Comparison of ENCODE assay signal across 9 mouse cellular contexts in genomic region chr1:69656929-69657328, GRCm38 (mm10). TPM values are rescaled to one million over a fixed set of nuclear protein-coding genes. Genes with fewer than 3 reads are reported as not detected.
DNase-seq lines count a peak whose midpoint lies in the region; ATAC-seq and TF ChIP-seq lines count a peak whose summit lies in the region.
"Had no signal": no experiment of that assay in that cellular context is flagged by ENCODE, and none has a peak within 500 bp of the region (broad histone marks: within the 10 kb centered on the region; RNA-seq: fewer than 3 reads in every experiment).

No protein-coding gene starts in this region.

- H3K27ac ChIP-seq in heart, embryonic 14.5 days (replicated peaks in 1 of 2; ENCODE audit: control insufficient read depth in 1 of 2, insufficient read depth in 1 of 2, low read depth in 2 of 2, low read length in 2 of 2) = no peak overlapping the region; a peak in 1 of 4 replicates
- H3K27ac ChIP-seq in intestine, postnatal 0 days (ENCODE audit: low read depth, low read length) = no peak overlapping the region
- H3K27ac ChIP-seq in neural tube, embryonic 11.5 days (ENCODE audit: low read depth, low read length) = no peak overlapping the region

- H3K4me2 ChIP-seq in heart, embryonic 14.5 days (ENCODE audit: low read length) = peak overlapping the region; percentile 46
- H3K4me2 ChIP-seq in intestine, postnatal 0 days (replicated peaks; ENCODE audit: low read depth) = peak overlapping the region; percentile 32; the same call in 1 of the 2 replicates
- no peak overlapping the region for H3K4me2 ChIP-seq in neural tube, embryonic 11.5 days (ENCODE audit: low read depth)

- H3K4me3 ChIP-seq in heart, embryonic 14.5 days (ENCODE audit: control insufficient read depth in 1 of 2, insufficient read depth in 1 of 2, low read depth in 1 of 2, low read length in 2 of 2) = no peak overlapping the region
- H3K4me3 ChIP-seq in intestine, postnatal 0 days (ENCODE audit: low read depth, low read length) = no peak overlapping the region
- no peak overlapping the region for H3K4me3 ChIP-seq in neural tube, embryonic 11.5 days (ENCODE audit: low read depth, low read length)
- H3K4me3 ChIP-seq: erythroblast, embryonic 14.5 days had no signal

- no peak for ATAC-seq in heart, embryonic 14.5 days (ENCODE audit: insufficient number of reproducible peaks, insufficient read depth, low FRiP score, low read depth)
- ATAC-seq in intestine, postnatal 0 days = no peak
- no peak for ATAC-seq in neural tube, embryonic 11.5 days (ENCODE audit: insufficient read depth, low FRiP score, low TSS enrichment)

- H3K4me1 ChIP-seq in heart, embryonic 14.5 days (ENCODE audit: control insufficient read depth in 2 of 2, insufficient read depth in 2 of 2, low read length in 2 of 2) = peaks cover 6 to 8% of the 10 kb centered on the region in 2 experiments; a peak in 2 of 4 replicates
- 0 out of 2 replicates have a peak, but pooled peaks cover 5% of the 10 kb centered on the region for H3K4me1 ChIP-seq in intestine, postnatal 0 days (replicated peaks; ENCODE audit: control insufficient read depth, insufficient read depth, low read length)
- no peaks in the 10 kb centered on the region; the same call in 1 of the 2 replicates for H3K4me1 ChIP-seq in neural tube, embryonic 11.5 days (ENCODE audit: control insufficient read depth, insufficient read depth, low read length)

- no peaks in the 10 kb centered on the region for H3K9me3 ChIP-seq in heart, embryonic 14.5 days (ENCODE audit: control insufficient read depth, low read length)
- no peaks in the 10 kb centered on the region for H3K9me3 ChIP-seq in intestine, postnatal 0 days (ENCODE audit: control insufficient read depth)
- no peaks in the 10 kb centered on the region for H3K9me3 ChIP-seq in neural tube, embryonic 11.5 days (ENCODE audit: control insufficient read depth, low read length)

- H3K9ac ChIP-seq in heart, embryonic 14.5 days (ENCODE audit: low read length) = no peak overlapping the region
- H3K9ac ChIP-seq in intestine, postnatal 0 days (ENCODE audit: low read depth, low read length) = no peak overlapping the region
- H3K9ac ChIP-seq in neural tube, embryonic 11.5 days (ENCODE audit: low read length) = no peak overlapping the region

- no peak for TF ChIP-seq CTCF in intestine, postnatal 0 days (IDR thresholded peaks at IDR 0.05; ENCODE audit: low read depth)

- WGBS in heart, embryonic 14.5 days = 28% methylated on average over 16 of the region's 16 CpGs
- WGBS in intestine, postnatal 0 days = 33% methylated on average over 16 of the region's 16 CpGs
- 20% methylated on average over 16 of the region's 16 CpGs for WGBS in neural tube, embryonic 11.5 days

- H3K27me3 ChIP-seq in heart, embryonic 14.5 days (ENCODE audit: control insufficient read depth, insufficient read depth, low read length) = no peaks in the 10 kb centered on the region
- no peaks in the 10 kb centered on the region for H3K27me3 ChIP-seq in intestine, postnatal 0 days (replicated peaks; ENCODE audit: control insufficient read depth, insufficient read depth, low read length)
- no peaks in the 10 kb centered on the region for H3K27me3 ChIP-seq in neural tube, embryonic 11.5 days (ENCODE audit: control insufficient read depth, insufficient read depth, low read length)

- no peaks in the 10 kb centered on the region for H3K36me3 ChIP-seq in heart, embryonic 14.5 days (ENCODE audit: control insufficient read depth, insufficient read depth, low read length)
- H3K36me3 ChIP-seq in intestine, postnatal 0 days (ENCODE audit: control insufficient read depth, insufficient read depth) = no peaks in the 10 kb centered on the region
- no peaks in the 10 kb centered on the region for H3K36me3 ChIP-seq in neural tube, embryonic 11.5 days (ENCODE audit: control insufficient read depth, insufficient read depth, low read length)

- DNase-seq in heart, adult 9 months (ENCODE audit: low spot score in 2 of 2) = no peak
- peak; percentile 39 for DNase-seq in embryo, embryonic 11 days
- peak; percentile 38 for DNase-seq in neural tube, embryonic 11.5 days (ENCODE audit: low spot score)
- DNase-seq in spleen, postnatal 10 days (ENCODE audit: low spot score in 2 of 2) = no peak
- DNase-seq in cerebellum, adult 18-20 months = no peak
- no peak for DNase-seq in left cerebral cortex, adult 8-10 months (ENCODE audit: low spot score in 2 of 2)

RNA-seq across cellular contexts. Expression of gene Ikzf2, which starts 30.1 kb away (rescaled TPM):
- polyA plus RNA-seq in heart, embryonic 14.5 days (2014; fragmentation: Nextera tagmentation; extraction: Ambion mirVana) = 2.5 and 3.3 TPM in 2 replicates
- polyA plus RNA-seq in intestine, postnatal 0 days (2015; fragmentation: Nextera tagmentation; extraction: Ambion mirVana) = 1.0 TPM in 2 replicates
- polyA plus RNA-seq in neural tube, embryonic 11.5 days (2014; fragmentation: Nextera tagmentation; extraction: Ambion mirVana) = 3.4 and 3.7 TPM in 2 replicates
- total RNA-seq in left cerebral cortex, adult 8-10 months (2022) = 10 to 100 TPM in 1 of 4 experiments, 1 to 10 TPM in 3; 4.4 to 10.7 (median 7.2) TPM

Comparison
In these comparisons a context has a peak if more than half of its experiments do, and no peak if none do; other contexts are left out.
1. DNase-seq: peak in embryo, embryonic 11 days (single experiment) and neural tube, embryonic 11.5 days (single experiment); none in heart, adult 9 months (0 of 2), spleen, postnatal 10 days (0 of 2), cerebellum, adult 18-20 months (0 of 2) and left cerebral cortex, adult 8-10 months (0 of 2).